Mouse (Mus musculus) limb, embryonic 13.5 days (tissue): ENCODE results near the gene Adipor2. TPM values are rescaled to one million over a fixed set of nuclear protein-coding genes. Genes with fewer than 3 reads are reported as not detected.

Experiments
- ATAC-seq: fragments of 200-750 bp; cut with Nextera tagmentation; 2 replicates; pipeline ENCODE4 v1.8.0; 2017; ENCODE audit warnings: low read depth, moderate number of reproducible peaks, moderate TSS enrichment; ENCODE audit not compliant: low FRiP score
- H3K27ac ChIP-seq: fragments of 300-500 bp; sonication (generic); 2 replicates; pipeline ENCODE4 v1.5.1; 2015; ENCODE audit warnings: inconsistent platforms, mild to moderate bottlenecking, moderate library complexity
- H3K27me3 ChIP-seq: fragments of 300-500 bp; sonication (generic); 2 replicates; pipeline ENCODE4 v1.6.1; 2015; ENCODE audit warnings: mild to moderate bottlenecking, inconsistent platforms
- H3K36me3 ChIP-seq: fragments of 300-500 bp; sonication (generic); 2 replicates; pipeline ENCODE4 v1.6.1; 2015; ENCODE audit warnings: inconsistent platforms, mild to moderate bottlenecking, moderate library complexity
- H3K4me1 ChIP-seq: fragments of 300-500 bp; sonication (generic); 2 replicates; pipeline ENCODE4 v1.6.1; 2015; ENCODE audit warnings: inconsistent platforms
- H3K4me2 ChIP-seq: fragments of 300-500 bp; sonication (generic); replicated peaks from 2 replicates; pipeline ENCODE4 v1.6.1; 2015; ENCODE audit warnings: inconsistent platforms, mild to moderate bottlenecking, moderate library complexity
- H3K4me3 ChIP-seq: fragments of 300-500 bp; sonication (generic); 2 replicates; pipeline ENCODE4 v1.5.1; 2015; ENCODE audit warnings: moderate library complexity, mild to moderate bottlenecking, inconsistent platforms
- H3K9ac ChIP-seq: fragments of 300-500 bp; sonication (generic); 2 replicates; pipeline ENCODE4 v1.6.1; 2015; ENCODE audit warnings: mild to moderate bottlenecking, inconsistent platforms
- H3K9me3 ChIP-seq: fragments of 300-500 bp; sonication (generic); 2 replicates; pipeline ENCODE4 v1.6.1; 2016; ENCODE audit warnings: inconsistent platforms
- WGBS: fragments of 180-500 bp; shearing (Covaris S2); methylation state at CpG from one replicate; pipeline ENCODE4 v1.1.7; 2015; 5-methylcytosine and 5-hydroxymethylcytosine counted together
- polyA plus RNA-seq: library from polyadenylated mRNA; unstranded; fragments of >200 nt; fragmentation: Nextera tagmentation; extraction: Ambion mirVana; gene quantifications from 2 replicates; pipeline ENCODE4 v1.2.1, GENCODE M21; 2015

Adipor2 gene
- polyA plus RNA-seq, 1 experiment from 2014 or later: 36.8 TPM

DNA sequence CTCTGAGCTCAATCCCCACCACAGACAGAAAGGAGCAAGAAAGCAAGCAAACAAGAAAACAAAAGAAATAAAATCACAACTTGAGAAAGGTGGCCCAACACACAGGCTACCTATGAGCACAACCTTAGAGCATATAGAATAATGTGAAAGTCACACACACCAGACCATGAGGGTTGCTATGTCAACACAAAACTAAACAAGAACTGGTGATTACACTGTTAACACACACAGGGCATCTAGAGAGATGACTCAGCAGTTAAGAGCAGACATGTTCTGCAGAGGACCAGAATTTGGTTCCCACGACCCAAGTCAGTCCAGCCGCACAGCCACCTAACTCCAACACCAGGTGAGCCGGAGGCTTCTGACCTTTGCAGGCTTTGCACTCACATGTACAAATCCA is 14.5 kb downstream of the Adipor2 start:
- 85% methylated on average over 3 of the region's 3 CpGs for WGBS
- no peak overlapping the region for H3K27ac ChIP-seq

GRCm38 (mm10) chr6:119401545-119402304 is 15.8 kb downstream of the Adipor2 start:
- no peaks in the 10 kb centered on the region for H3K9me3 ChIP-seq
- H3K4me1 ChIP-seq: no peaks in the 10 kb centered on the region
- no peaks in the 10 kb centered on the region for H3K27me3 ChIP-seq
- ATAC-seq: no peak
- H3K36me3 ChIP-seq: no peaks in the 10 kb centered on the region
- no peak overlapping the region for H3K4me2 ChIP-seq
- H3K4me3 ChIP-seq: no peak overlapping the region
- no peak overlapping the region for H3K27ac ChIP-seq
- 91% methylated on average over 8 of the region's 8 CpGs for WGBS
- no peak overlapping the region for H3K9ac ChIP-seq

More for the DNA sequence above, 14.5 kb downstream of the Adipor2 start:
- no peak overlapping the region for H3K4me2 ChIP-seq
- peaks cover 2% of the 10 kb centered on the region; the same call in 1 of the 2 replicates for H3K4me1 ChIP-seq
- no peaks in the 10 kb centered on the region for H3K9me3 ChIP-seq
- H3K4me3 ChIP-seq: no peak overlapping the region
- ATAC-seq: no peak
- no peaks in the 10 kb centered on the region for H3K36me3 ChIP-seq
- H3K27me3 ChIP-seq: no peaks in the 10 kb centered on the region
- no peak overlapping the region for H3K9ac ChIP-seq

DNA sequence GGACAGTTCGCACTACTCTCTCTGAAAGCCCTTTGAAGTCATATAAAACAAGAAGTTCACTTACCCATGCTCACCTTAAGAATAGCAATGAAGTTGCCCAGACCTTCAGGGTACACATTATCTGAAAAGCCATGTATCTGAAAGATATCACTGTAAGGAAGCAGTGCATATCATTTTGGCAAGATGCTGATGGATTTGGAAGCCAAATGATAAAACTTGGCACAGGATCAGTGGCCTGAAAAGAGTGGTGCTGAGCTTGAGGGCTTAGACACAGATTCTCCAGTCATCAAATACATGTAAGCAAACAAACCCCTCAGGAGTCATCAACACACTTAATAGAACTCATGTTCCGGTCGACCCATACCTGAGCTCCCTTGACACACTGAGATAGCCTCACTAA is 16.9 kb downstream of the Adipor2 start:
- Histone ChIP-seq H3K4me2 (no peak overlapping the region), H3K36me3 (no peaks in the 10 kb centered on the region), H3K4me1 (no peaks in the 10 kb centered on the region), H3K27ac (no peak overlapping the region), H3K9me3 (no peaks in the 10 kb centered on the region), H3K4me3 (no peak overlapping the region), H3K9ac (no peak overlapping the region), H3K27me3 (no peaks in the 10 kb centered on the region)
- no peak for ATAC-seq
- WGBS: 84% methylated on average over 3 of the region's 3 CpGs

DNA sequence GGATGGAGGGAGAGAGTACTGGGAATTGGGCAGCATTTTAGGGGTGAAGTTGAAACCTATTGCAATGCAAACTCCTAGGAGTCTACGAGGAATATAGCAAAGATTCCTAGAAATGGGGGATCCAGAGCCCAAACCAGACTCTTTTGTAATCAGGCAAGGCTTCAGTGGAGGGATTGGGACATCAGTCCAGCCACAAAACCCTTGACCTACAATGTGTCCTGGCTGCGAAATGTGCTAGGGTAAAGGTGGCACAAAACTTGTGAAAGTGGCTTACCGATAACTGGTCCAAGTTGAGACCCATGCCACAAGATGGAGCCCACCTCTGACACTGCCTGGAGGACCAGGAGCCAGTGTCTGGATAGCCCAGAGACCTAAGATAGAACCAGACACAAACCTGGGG is 18.1 kb downstream of the Adipor2 start:
- Histone ChIP-seq H3K4me2 (no peak overlapping the region), H3K9ac (no peak overlapping the region), H3K4me1 (no peaks in the 10 kb centered on the region), H3K36me3 (no peaks in the 10 kb centered on the region), H3K4me3 (no peak overlapping the region), H3K27ac (no peak overlapping the region), H3K27me3 (no peaks in the 10 kb centered on the region), H3K9me3 (no peaks in the 10 kb centered on the region)
- 86% methylated on average over 3 of the region's 3 CpGs for WGBS
- ATAC-seq: no peak

- Histone ChIP-seq H3K27ac (no peak overlapping the region), H3K4me3 (no peak overlapping the region), H3K36me3 (no peaks in the 10 kb centered on the region), H3K4me1 (no peaks in the 10 kb centered on the region), H3K27me3 (no peaks in the 10 kb centered on the region), H3K9me3 (no peaks in the 10 kb centered on the region), H3K9ac (no peak overlapping the region), H3K4me2 (no peak overlapping the region)
- no peak for ATAC-seq
- WGBS: 49% methylated on average over 5 of the region's 5 CpGs
These were observed 21.2 kb downstream of the Adipor2 start for GRCm38 (mm10) chr6:119396309-119396634.

- Histone ChIP-seq H3K4me2 (no peak overlapping the region), H3K27ac (no peak overlapping the region), H3K4me3 (no peak overlapping the region), H3K27me3 (no peaks in the 10 kb centered on the region), H3K36me3 (no peaks in the 10 kb centered on the region), H3K9ac (no peak overlapping the region), H3K4me1 (no peaks in the 10 kb centered on the region), H3K9me3 (no peaks in the 10 kb centered on the region)
- no peak for ATAC-seq
- 74% methylated on average over 14 of the region's 14 CpGs for WGBS
These were observed 21.8 kb downstream of the Adipor2 start for GRCm38 (mm10) chr6:119395421-119396308.

GRCm38 (mm10) chr6:119392836-119393235 is 24.7 kb downstream of the Adipor2 start:
- Histone ChIP-seq H3K9me3 (no peaks in the 10 kb centered on the region), H3K4me2 (no peak overlapping the region), H3K9ac (no peak overlapping the region), H3K4me1 (peaks cover 7% of the 10 kb centered on the region), H3K27me3 (no peaks in the 10 kb centered on the region), H3K4me3 (no peak overlapping the region), H3K27ac (no peak overlapping the region), H3K36me3 (no peaks in the 10 kb centered on the region)
- no peak for ATAC-seq
- WGBS: 75% methylated on average over 9 of the region's 9 CpGs

DNA sequence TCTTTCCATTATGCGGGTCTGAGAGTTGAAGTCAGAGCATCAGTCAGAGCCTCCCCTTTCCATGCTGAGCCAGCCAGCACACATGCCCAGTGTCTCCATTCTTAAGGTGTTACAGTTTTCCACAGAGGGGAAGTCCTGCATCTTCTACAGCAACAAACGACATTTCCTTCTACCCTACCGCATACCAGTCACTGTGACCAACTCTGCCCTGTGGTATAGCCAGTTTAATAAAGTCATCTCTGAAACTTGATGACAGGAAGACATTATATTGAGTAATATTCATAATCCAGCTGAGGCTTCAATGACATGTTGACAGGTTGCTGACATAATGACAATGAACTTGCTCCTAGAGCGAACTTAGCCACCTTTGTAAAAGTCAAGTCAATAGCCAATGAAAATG is 26.8 kb downstream of the Adipor2 start:
- ATAC-seq: no peak
- Histone ChIP-seq H3K4me2 (no peak overlapping the region), H3K4me1 (peaks cover 21% of the 10 kb centered on the region), H3K9me3 (no peaks in the 10 kb centered on the region), H3K27me3 (no peaks in the 10 kb centered on the region), H3K27ac (no peak overlapping the region), H3K9ac (no peak overlapping the region), H3K4me3 (no peak overlapping the region), H3K36me3 (no peaks in the 10 kb centered on the region)
- WGBS: 88% methylated on average over 4 of the region's 4 CpGs

DNA sequence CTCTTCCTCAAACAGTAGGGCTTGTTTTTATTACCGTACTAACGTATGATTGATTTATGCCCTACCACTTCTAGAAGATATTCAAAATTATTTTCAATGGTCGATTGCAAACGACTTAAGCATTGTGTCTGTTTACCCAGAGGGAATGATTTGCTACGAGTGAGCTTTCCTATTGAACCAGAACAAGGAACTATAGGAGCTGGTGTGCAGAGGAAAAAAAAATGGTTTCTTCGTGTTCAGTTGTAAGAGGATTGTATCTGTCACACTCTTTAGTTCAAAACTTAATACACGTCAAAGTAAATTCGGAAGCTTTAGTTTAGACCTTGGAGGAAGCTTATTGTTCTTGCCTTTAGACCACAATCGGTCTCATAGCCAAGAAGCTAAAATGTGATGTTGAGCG is 28.4 kb downstream of the Adipor2 start:
- Histone ChIP-seq H3K4me3 (peak overlapping the region; percentile 84), H3K9me3 (no peaks in the 10 kb centered on the region), H3K4me2 (peak overlapping the region; percentile 61), H3K4me1 (peaks cover 21% of the 10 kb centered on the region), H3K27me3 (no peaks in the 10 kb centered on the region), H3K9ac (peak overlapping the region; percentile 72), H3K36me3 (no peaks in the 10 kb centered on the region), H3K27ac (peak overlapping the region; percentile 40; the same call in 1 of the 2 replicates)
- ATAC-seq: peak; percentile 2; the same call in 1 of the 2 replicates
- 25% methylated on average over 10 of the region's 10 CpGs for WGBS

DNA sequence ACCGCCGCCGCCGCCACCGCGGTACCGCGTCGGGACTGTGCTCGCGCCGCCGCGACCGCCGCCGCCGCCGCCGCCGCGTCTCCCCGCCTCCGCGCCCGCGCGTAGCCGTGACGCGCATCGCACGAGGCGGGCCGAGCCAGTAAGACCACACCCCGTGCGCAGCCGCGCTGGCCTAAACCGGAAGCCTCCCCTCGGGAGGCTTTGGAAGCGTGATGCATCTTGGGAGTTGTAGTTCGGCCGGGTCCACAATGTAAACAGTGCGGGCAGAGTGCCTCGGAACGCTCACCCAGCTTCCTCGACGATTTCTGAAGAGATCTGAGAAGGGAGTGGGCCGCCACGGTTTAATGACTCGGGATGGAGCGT is 28.9 kb downstream of the Adipor2 start:
- no peaks in the 10 kb centered on the region for H3K36me3 ChIP-seq
- H3K4me3 ChIP-seq: peak overlapping the region; percentile 84
- peak overlapping the region; percentile 61 for H3K4me2 ChIP-seq
- no peaks in the 10 kb centered on the region for H3K27me3 ChIP-seq
- ATAC-seq: peak; percentile 99
- peak overlapping the region; percentile 75; the same call in 1 of the 2 replicates for H3K27ac ChIP-seq
- H3K9me3 ChIP-seq: no peaks in the 10 kb centered on the region
- WGBS: 0% methylated on average over 19 of the region's 53 CpGs
- peak overlapping the region; percentile 86 for H3K9ac ChIP-seq
- H3K4me1 ChIP-seq: peaks cover 21% of the 10 kb centered on the region

DNA sequence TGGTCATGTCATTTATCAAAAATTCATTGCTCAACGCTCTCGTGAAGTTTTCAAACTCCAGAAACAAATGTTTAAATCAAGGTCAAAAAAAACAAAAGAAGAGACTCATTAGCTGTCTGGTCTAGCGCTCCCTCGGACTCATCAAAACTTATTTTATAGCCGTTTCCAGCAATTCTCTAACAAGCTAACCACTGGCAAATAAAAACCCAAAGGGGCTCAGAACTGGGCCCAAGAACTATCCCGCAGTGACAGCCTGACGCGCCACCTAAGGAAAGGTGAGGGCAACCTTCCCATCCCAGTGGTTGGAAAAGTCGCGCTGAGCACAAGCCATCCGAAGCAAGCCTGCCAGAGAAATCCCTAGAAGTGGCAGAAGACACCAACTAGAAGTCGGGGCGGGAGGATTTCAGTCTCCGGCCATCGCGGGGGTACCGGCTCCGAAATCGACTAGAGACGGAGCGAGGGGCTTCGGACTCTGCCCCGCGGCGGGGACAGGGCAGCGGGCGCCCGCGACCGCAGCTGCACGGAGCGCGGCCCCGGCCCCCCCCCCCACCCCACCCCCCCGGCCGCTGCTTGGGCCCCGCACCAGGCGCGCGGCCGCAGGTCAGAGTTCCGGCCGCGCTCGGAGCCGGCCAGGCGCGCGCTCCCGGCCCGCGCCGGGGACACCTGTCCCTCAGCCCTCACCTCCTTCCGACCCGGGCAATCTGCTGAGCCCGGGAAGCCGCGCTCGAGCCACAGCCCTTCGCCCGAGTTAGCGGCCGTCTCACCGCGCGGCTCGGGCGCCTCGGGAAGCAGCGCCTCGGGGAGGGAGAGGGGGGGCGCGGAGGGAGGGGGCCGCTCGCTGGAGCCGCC is 29.5 kb downstream of the Adipor2 start:
- peak overlapping the region; percentile 84 for H3K4me2 ChIP-seq
- H3K4me3 ChIP-seq: peak overlapping the region; percentile 84
- H3K27ac ChIP-seq: peak overlapping the region; percentile 75; the same call in 1 of the 2 replicates
- no peaks in the 10 kb centered on the region for H3K27me3 ChIP-seq
- WGBS: under 1% methylated on average over 51 of the region's 76 CpGs
- H3K36me3 ChIP-seq: no peaks in the 10 kb centered on the region
- H3K9ac ChIP-seq: peak overlapping the region; percentile 86
- H3K9me3 ChIP-seq: no peaks in the 10 kb centered on the region
- peak; percentile 83 for ATAC-seq
- H3K4me1 ChIP-seq: peaks cover 21% of the 10 kb centered on the region

- WGBS: 89% methylated on average over 1 of the region's 1 CpGs
- Histone ChIP-seq H3K4me3 (no peak overlapping the region), H3K4me2 (peak overlapping the region; percentile 84), H3K9ac (no peak overlapping the region), H3K27me3 (no peaks in the 10 kb centered on the region), H3K36me3 (no peaks in the 10 kb centered on the region), H3K9me3 (no peaks in the 10 kb centered on the region), H3K4me1 (peaks cover 21% of the 10 kb centered on the region), H3K27ac (no peak overlapping the region)
- no peak for ATAC-seq
These were observed 30.7 kb downstream of the Adipor2 start for GRCm38 (mm10) chr6:119386821-119387220.
